Mouse (Mus musculus): ENCODE data around the gene Ryr2. TPM values are rescaled to one million over a fixed set of nuclear protein-coding genes. Genes with fewer than 3 reads are reported as not detected.

Gene Ryr2
- total and polyA plus RNA-seq, 3 experiments: 0.11 to 0.13 TPM; not detected in 1

- DNase-seq (ENCODE audit: extremely low read depth): no peak
- H3K79me2 ChIP-seq (replicated peaks; ENCODE audit: control insufficient read depth, extremely low read depth, insufficient read depth, poor library complexity, severe bottlenecking): no peaks in the 10 kb centered on the region
- dilution Hi-C loops (cut with MboI; ENCODE audit: extremely low pct_ligation_motif_present, extremely low pct_unique_long_range_greater_than_20kb, low sequenced_read_pairs): no loop called here
- H3K4me1 ChIP-seq (ENCODE audit: control insufficient read depth in 1 of 2, insufficient read depth in 2 of 2): no peaks in the 10 kb centered on the region
- no peaks in the 10 kb centered on the region for H3K9me3 ChIP-seq (replicated peaks; ENCODE audit: low read length)
- in situ Hi-C loops (cut with MboI; ENCODE audit: low pct_ligation_motif_present, low pct_unique_long_range_greater_than_20kb, low sequenced_read_pairs): no loop called here
- H3K4me2 ChIP-seq (ENCODE audit: insufficient read depth, low read depth, poor library complexity, severe bottlenecking): no peak overlapping the region
- no peak overlapping the region for H3K9ac ChIP-seq (ENCODE audit: insufficient read depth, low read depth)
- no peak overlapping the region for H3K4me3 ChIP-seq (replicated peaks in 1 of 3; ENCODE audit: low read depth in 2 of 3, low read length in 2 of 3, poor library complexity in 1 of 3)
- H3K36me3 ChIP-seq (replicated peaks in 1 of 2; ENCODE audit: control insufficient read depth in 1 of 2, insufficient read depth in 1 of 2, low read length in 1 of 2): no peaks in the 10 kb centered on the region
- no peaks in the 10 kb centered on the region for H3K27me3 ChIP-seq (replicated peaks)
- TF ChIP-seq PAX5 (IDR thresholded peaks at IDR 0.05; ENCODE audit: low read length) (no peak), MXI1 (IDR thresholded peaks at IDR 0.05; ENCODE audit: low read depth, low read length) (no peak), MAFK (IDR thresholded peaks at IDR 0.05; ENCODE audit: insufficient replicate concordance, low read length) (no peak), ZKSCAN1 (IDR thresholded peaks at IDR 0.05; ENCODE audit: borderline replicate concordance, low read depth, low read length) (no peak), E2F4 (IDR thresholded peaks at IDR 0.05; ENCODE audit: insufficient replicate concordance, low read depth, low read length) (no peak), CTCF (conservative IDR thresholded peaks at IDR 0.05 in 1 of 2, IDR thresholded peaks at IDR 0.05 in 1 of 2; ENCODE audit: low read depth in 2 of 2, low read length in 2 of 2) (no peak), TBP (conservative IDR thresholded peaks at IDR 0.05; ENCODE audit: low read depth, low read length) (no peak), RAD21 (IDR thresholded peaks at IDR 0.05; ENCODE audit: low read depth, low read length) (no peak), ZC3H11A (IDR thresholded peaks at IDR 0.05; ENCODE audit: low read depth, low read length) (no peak), ELF1 (IDR thresholded peaks at IDR 0.05; ENCODE audit: low read depth, low read length) (no peak), MAZ (IDR thresholded peaks at IDR 0.05; ENCODE audit: low read depth, low read length) (no peak), USF1 (IDR thresholded peaks at IDR 0.05; ENCODE audit: low read depth, low read length) (no peak), JUN (IDR thresholded peaks at IDR 0.05; ENCODE audit: insufficient read depth, low read depth, low read length) (no peak), USF2 (conservative IDR thresholded peaks at IDR 0.05; ENCODE audit: low read depth, low read length) (no peak), MEF2A (IDR thresholded peaks at IDR 0.05; ENCODE audit: borderline replicate concordance, low read depth, low read length) (no peak), MYC (IDR thresholded peaks at IDR 0.05; ENCODE audit: low read depth, low read length) (no peak)
- no peak overlapping the region for H3K27ac ChIP-seq (ENCODE audit: insufficient read depth, low read depth)
Measured at GRCm38 (mm10) chr13:12083443-12084111, 23.2 kb downstream of the Ryr2 start.

GRCm38 (mm10) chr13:12080590-12080989 lies 26.2 kb downstream of the Ryr2 start:
- TF ChIP-seq ZNF384 (IDR thresholded peaks at IDR 0.05; ENCODE audit: low read depth, low read length) (no peak), IRF4 (IDR thresholded peaks at IDR 0.05; ENCODE audit: low read depth, low read length) (no peak), PAX5 (IDR thresholded peaks at IDR 0.05; ENCODE audit: low read length) (no peak), UBTF (IDR thresholded peaks at IDR 0.05; ENCODE audit: low read depth, low read length) (no peak), ZKSCAN1 (IDR thresholded peaks at IDR 0.05; ENCODE audit: borderline replicate concordance, low read depth, low read length) (no peak), ZMIZ1 (IDR thresholded peaks at IDR 0.05; ENCODE audit: low read depth, low read length) (no peak), POLR2A (IDR thresholded peaks at IDR 0.05; ENCODE audit: low read depth, low read length) (no peak)
- no peaks in the 10 kb centered on the region for H3K9me3 ChIP-seq (replicated peaks; ENCODE audit: low read length)
- no peak for DNase-seq (ENCODE audit: extremely low read depth)
- no peaks in the 10 kb centered on the region for H3K27me3 ChIP-seq (replicated peaks)
- H3K79me2 ChIP-seq (replicated peaks; ENCODE audit: control insufficient read depth, extremely low read depth, insufficient read depth, poor library complexity, severe bottlenecking): no peaks in the 10 kb centered on the region
- H3K4me2 ChIP-seq (ENCODE audit: insufficient read depth, low read depth, poor library complexity, severe bottlenecking): no peak overlapping the region
- in situ Hi-C loops (cut with MboI; ENCODE audit: low pct_ligation_motif_present, low pct_unique_long_range_greater_than_20kb, low sequenced_read_pairs): no loop called here
- H3K4me1 ChIP-seq (ENCODE audit: control insufficient read depth in 1 of 2, insufficient read depth in 2 of 2): no peaks in the 10 kb centered on the region
- H3K27ac ChIP-seq (ENCODE audit: insufficient read depth, low read depth): no peak overlapping the region
- H3K9ac ChIP-seq (ENCODE audit: insufficient read depth, low read depth): no peak overlapping the region
- dilution Hi-C loops (cut with MboI; ENCODE audit: extremely low pct_ligation_motif_present, extremely low pct_unique_long_range_greater_than_20kb, low sequenced_read_pairs): no loop called here
- no peak overlapping the region for H3K4me3 ChIP-seq (replicated peaks in 1 of 3; ENCODE audit: low read depth in 2 of 3, low read length in 2 of 3, poor library complexity in 1 of 3)
- H3K36me3 ChIP-seq (replicated peaks in 1 of 2; ENCODE audit: control insufficient read depth in 1 of 2, insufficient read depth in 1 of 2, low read length in 1 of 2): no peaks in the 10 kb centered on the region

Data from CH12.LX (cell line).